Mouse (Mus musculus): ENCODE measurements around the gene Dkc1. TPM values are rescaled to one million over a fixed set of nuclear protein-coding genes. Genes with fewer than 3 reads are reported as not detected.

Gene Dkc1
- total RNA-seq (2023), result 10 to 100 TPM; 30.5 to 31.8 TPM

GRCm38 (mm10) chrX:75095369-75096162 lies at the start of gene Dkc1:
Gene Dkc1, plus strand, starts transcription at chrX:75095854.

GRCm38 (mm10) chrX:75084774-75085508 lies 10.7 kb upstream of the Dkc1 start, which contains the start of gene Gab3:
Gene Gab3, minus strand, starts transcription at chrX:75085458.

DNA sequence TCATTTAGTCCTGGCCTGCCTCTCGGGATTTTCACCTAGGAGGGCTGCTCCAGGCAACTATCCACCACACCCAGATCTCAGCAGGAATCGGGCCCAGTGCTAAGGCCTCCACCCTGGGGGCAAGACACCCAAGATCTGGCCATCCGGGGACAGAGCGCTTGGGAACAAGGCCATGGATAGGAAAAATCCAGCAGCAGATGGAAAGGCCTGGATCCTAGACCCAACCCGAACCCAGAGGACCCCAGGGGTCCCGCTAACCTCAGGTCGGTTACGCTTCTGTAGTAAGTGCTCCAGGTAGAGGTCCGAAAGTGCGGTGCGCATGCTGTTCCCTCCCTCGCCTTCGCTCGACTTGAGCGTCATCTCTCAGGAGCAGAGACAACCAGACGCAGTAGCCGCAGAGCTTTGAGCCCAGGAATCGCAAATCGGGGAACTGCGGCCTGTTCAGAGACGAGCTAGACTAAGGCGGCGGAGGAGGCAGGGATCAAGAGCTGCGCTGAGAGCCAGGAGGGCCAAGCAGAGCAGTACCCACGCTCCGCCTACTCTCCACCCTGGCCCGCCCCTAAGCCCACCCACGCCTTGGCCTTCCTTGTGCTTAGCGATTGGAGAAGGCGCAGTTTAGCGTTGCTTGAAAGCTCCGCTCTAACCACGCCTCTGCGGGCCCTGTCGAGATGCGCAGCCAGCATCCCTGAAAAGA lies 35.0 kb downstream of the Dkc1 start, which contains the start of gene Mpp1:
Mpp1 (minus strand) TSS at position 550 of the 694 bp plus-strand sequence.

Other genes starting within 250 kb of the Dkc1 start
- 10 to 100 TPM in 1 of 2 experiments, 1 to 10 TPM in 1; 8.7 to 11.1 TPM for gene Gab3, start 10.4 kb upstream of the Dkc1 start, total RNA-seq (2023)
- 100 to 1,000 TPM; 118 to 129 TPM for gene Mpp1, start 35.2 kb downstream of the Dkc1 start, total RNA-seq (2023)
- not detected for gene Smim9, start 67.9 kb downstream of the Dkc1 start, total RNA-seq (2023)

All from neutrophil, adult 59 days (primary cell).